Mouse (Mus musculus) lung, embryonic 16.5 days (tissue): ENCODE results near the gene Pgap2. TPM values are rescaled to one million over a fixed set of nuclear protein-coding genes. Genes with fewer than 3 reads are reported as not detected.

ENCODE experiments used
- ATAC-seq: fragments of 200-750 bp; cut with Nextera tagmentation; 2 replicates; pipeline ENCODE4 v1.8.0; 2017; ENCODE audit warnings: low read depth, mild to moderate bottlenecking, moderate library complexity
- H3K27ac ChIP-seq: fragments of 300-500 bp; sonication (generic); 2 replicates; pipeline ENCODE4 v1.5.1; 2014; ENCODE audit warnings: mild to moderate bottlenecking, control low read depth, low read length
- H3K27me3 ChIP-seq: fragments of 300-500 bp; sonication (generic); 2 replicates; pipeline ENCODE4 v1.6.1; 2014; ENCODE audit warnings: low read depth, low read length, mixed read lengths; ENCODE audit not compliant: control insufficient read depth, insufficient read depth
- H3K36me3 ChIP-seq: fragments of 300-500 bp; sonication (generic); 2 replicates; pipeline ENCODE4 v1.6.1; 2014; ENCODE audit warnings: low read length; ENCODE audit not compliant: control insufficient read depth, insufficient read depth
- H3K4me1 ChIP-seq: fragments of 300-500 bp; sonication (generic); replicated peaks from 2 replicates; pipeline ENCODE4 v1.6.1; 2014; ENCODE audit warnings: low read length, mixed read lengths; ENCODE audit not compliant: control insufficient read depth, insufficient read depth
- H3K4me2 ChIP-seq: fragments of 300-500 bp; sonication (generic); 2 replicates; pipeline ENCODE4 v1.6.1; 2014; ENCODE audit warnings: low read depth, low read length, control low read depth
- H3K4me3 ChIP-seq: fragments of 300-500 bp; sonication (generic); 2 replicates; pipeline ENCODE4 v1.5.1; 2014; ENCODE audit warnings: mild to moderate bottlenecking, low read length, control low read depth
- H3K9ac ChIP-seq: fragments of 300-500 bp; sonication (generic); 2 replicates; pipeline ENCODE4 v1.6.1; 2014; ENCODE audit warnings: low read length, control low read depth
- H3K9me3 ChIP-seq: fragments of 300-500 bp; sonication (generic); 2 replicates; pipeline ENCODE4 v1.6.1; 2016; ENCODE audit warnings: low read length; ENCODE audit not compliant: control insufficient read depth
- WGBS: fragments of 180-500 bp; shearing (Covaris S2); extraction: QIAGEN DNeasy Blood & Tissue Kit; methylation state at CpG from one replicate; pipeline ENCODE4 v1.1.7; 2014; 5-methylcytosine and 5-hydroxymethylcytosine counted together
- polyA plus RNA-seq: library from polyadenylated mRNA; unstranded; fragments of >200 nt; fragmentation: Nextera tagmentation; extraction: Ambion mirVana; gene quantifications from 2 replicates; pipeline ENCODE4 v1.2.1, GENCODE M21; 2015

The Pgap2 gene
- polyA plus RNA-seq, 1 experiment from 2014 or later = 95.1 TPM

DNA sequence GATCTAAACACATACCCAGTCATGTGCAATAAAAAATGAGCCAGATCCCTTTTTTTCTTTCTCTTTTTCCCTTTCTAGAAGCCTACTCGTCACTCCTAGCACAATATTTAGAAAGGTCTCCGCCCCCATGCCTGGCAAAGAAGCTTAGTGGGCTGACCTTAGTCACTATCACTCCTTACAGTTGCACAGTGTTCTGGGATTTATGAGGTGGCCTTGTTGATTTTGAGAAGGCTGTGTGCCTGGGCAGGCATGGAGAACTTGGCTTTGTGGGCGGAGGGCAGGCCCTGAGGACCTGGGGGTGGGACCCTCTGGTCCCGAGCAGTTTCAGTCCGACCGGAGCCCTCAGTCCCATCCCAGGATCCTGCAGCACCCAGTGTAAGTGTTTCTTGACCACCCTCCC lies 19.8 kb downstream of the Pgap2 start:
- H3K27me3 ChIP-seq = no peaks in the 10 kb centered on the region
- no peaks in the 10 kb centered on the region for H3K4me1 ChIP-seq
- H3K4me2 ChIP-seq = no peak overlapping the region
- no peak overlapping the region for H3K27ac ChIP-seq
- no peak overlapping the region for H3K9ac ChIP-seq
- ATAC-seq = no peak
- no peaks in the 10 kb centered on the region for H3K9me3 ChIP-seq
- H3K4me3 ChIP-seq = no peak overlapping the region
- WGBS = 64% methylated on average over 6 of the region's 6 CpGs
- H3K36me3 ChIP-seq = peaks cover 4% of the 10 kb centered on the region; the same call in 1 of the 2 replicates

GRCm38 (mm10) chr7:102233059-102233458 lies 23.1 kb downstream of the Pgap2 start:
- H3K4me1 ChIP-seq = no peaks in the 10 kb centered on the region
- peaks cover 20% of the 10 kb centered on the region for H3K36me3 ChIP-seq
- H3K27ac ChIP-seq = no peak overlapping the region
- no peak overlapping the region for H3K9ac ChIP-seq
- H3K4me2 ChIP-seq = no peak overlapping the region
- H3K9me3 ChIP-seq = no peaks in the 10 kb centered on the region
- no peak for ATAC-seq
- H3K27me3 ChIP-seq = no peaks in the 10 kb centered on the region
- 71% methylated on average over 4 of the region's 4 CpGs for WGBS
- no peak overlapping the region for H3K4me3 ChIP-seq

DNA sequence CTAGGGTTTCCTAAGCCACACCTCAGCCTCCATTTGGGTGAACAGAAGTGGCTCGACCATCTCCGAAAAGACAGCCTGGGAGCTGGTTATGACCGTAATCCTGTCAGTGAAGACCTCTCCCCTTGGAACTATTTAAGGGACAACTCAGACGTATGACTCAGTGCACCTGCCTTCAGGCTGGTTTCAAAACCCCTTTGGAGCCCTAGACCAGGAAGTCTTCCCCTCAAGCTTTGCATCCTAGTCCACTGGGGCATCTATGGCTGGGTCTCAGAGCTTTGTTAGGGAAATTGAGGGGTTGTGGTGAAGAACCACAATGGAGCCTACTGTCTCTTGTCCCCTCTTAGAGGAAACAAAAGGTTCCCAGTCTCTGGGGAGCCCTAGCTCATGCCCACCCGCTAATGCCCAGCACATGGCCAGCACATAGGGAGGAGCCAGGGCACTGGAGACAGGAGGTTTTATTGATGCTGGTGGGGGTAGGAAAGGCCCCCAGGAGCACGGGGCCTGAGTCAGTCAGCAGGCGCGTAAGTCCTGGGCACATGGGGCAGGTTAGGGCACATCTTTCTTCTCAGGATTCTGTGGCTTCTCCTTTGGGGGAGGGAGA lies 28.8 kb downstream of the Pgap2 start:
- peaks cover 45% of the 10 kb centered on the region for H3K36me3 ChIP-seq
- ATAC-seq = no peak
- no peak overlapping the region for H3K4me2 ChIP-seq
- H3K9ac ChIP-seq = no peak overlapping the region
- 83% methylated on average over 8 of the region's 8 CpGs for WGBS
- H3K4me1 ChIP-seq = peaks cover 4% of the 10 kb centered on the region
- no peak overlapping the region for H3K27ac ChIP-seq
- H3K9me3 ChIP-seq = no peaks in the 10 kb centered on the region
- no peaks in the 10 kb centered on the region for H3K27me3 ChIP-seq
- no peak overlapping the region for H3K4me3 ChIP-seq

DNA sequence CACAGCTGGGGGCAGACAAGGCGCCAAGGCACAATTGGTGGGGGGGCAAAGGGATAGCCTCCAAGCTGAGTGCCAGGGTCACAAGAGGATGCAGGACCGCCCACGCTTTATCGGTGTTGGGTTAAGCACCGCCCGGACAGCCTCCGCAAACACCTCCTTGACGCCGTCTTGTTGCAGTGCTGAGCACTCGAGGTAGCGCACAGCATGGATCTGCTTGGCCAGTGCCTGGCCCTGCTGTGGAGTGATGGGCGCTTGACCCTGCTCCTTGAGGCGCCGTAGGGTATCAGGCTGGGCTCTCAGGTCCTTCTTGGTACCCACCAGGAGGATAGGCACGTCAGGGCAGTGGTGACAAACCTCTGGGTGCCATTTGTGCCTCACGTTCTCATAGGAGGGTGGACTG lies 29.6 kb downstream of the Pgap2 start:
- no peak overlapping the region for H3K4me3 ChIP-seq
- no peak overlapping the region for H3K27ac ChIP-seq
- 0 out of 2 replicates have a peak, but pooled peaks have one; percentile 29 for ATAC-seq
- no peak overlapping the region for H3K4me2 ChIP-seq
- H3K36me3 ChIP-seq = peaks cover 45% of the 10 kb centered on the region
- peaks cover 13% of the 10 kb centered on the region for H3K4me1 ChIP-seq
- H3K27me3 ChIP-seq = no peaks in the 10 kb centered on the region
- no peak overlapping the region for H3K9ac ChIP-seq
- WGBS = 83% methylated on average over 16 of the region's 16 CpGs
- no peaks in the 10 kb centered on the region for H3K9me3 ChIP-seq

GRCm38 (mm10) chr7:102242371-102242770 lies 32.4 kb downstream of the Pgap2 start:
- WGBS = 81% methylated on average over 5 of the region's 5 CpGs
- no peak overlapping the region for H3K4me3 ChIP-seq
- ATAC-seq = no peak
- H3K9ac ChIP-seq = no peak overlapping the region
- H3K9me3 ChIP-seq = no peaks in the 10 kb centered on the region
- H3K4me2 ChIP-seq = no peak overlapping the region
- H3K4me1 ChIP-seq = peaks cover 39% of the 10 kb centered on the region
- peaks cover 36% of the 10 kb centered on the region for H3K36me3 ChIP-seq
- no peak overlapping the region for H3K27ac ChIP-seq
- no peaks in the 10 kb centered on the region for H3K27me3 ChIP-seq

DNA sequence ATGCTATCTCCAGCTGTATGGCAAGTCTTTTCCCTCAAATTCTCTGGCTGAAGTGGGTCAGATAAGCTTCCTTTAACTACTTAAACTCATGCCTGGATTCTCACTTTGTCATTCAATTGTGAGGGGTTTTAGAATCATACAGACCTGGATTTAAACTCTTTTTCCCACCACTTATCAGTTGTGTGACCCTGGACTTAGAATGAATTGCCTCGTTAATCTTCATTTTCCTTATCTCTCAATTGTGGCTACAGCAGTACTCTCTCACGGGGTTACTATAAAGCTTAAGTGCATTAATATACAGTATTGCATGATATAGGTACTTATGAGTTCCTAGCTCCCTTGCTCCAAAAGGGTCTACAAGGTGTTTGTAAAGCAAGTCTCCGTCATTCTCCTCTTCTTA lies 32.9 kb downstream of the Pgap2 start:
- ATAC-seq = no peak
- H3K27me3 ChIP-seq = no peaks in the 10 kb centered on the region
- no peaks in the 10 kb centered on the region for H3K9me3 ChIP-seq
- no peak overlapping the region for H3K4me3 ChIP-seq
- H3K4me1 ChIP-seq = peaks cover 45% of the 10 kb centered on the region
- H3K4me2 ChIP-seq = no peak overlapping the region
- 58% methylated on average over 3 of the region's 3 CpGs for WGBS
- H3K9ac ChIP-seq = no peak overlapping the region
- no peak overlapping the region for H3K27ac ChIP-seq
- H3K36me3 ChIP-seq = peaks cover 31% of the 10 kb centered on the region

GRCm38 (mm10) chr7:102243870-102244269 lies 33.9 kb downstream of the Pgap2 start:
- Histone ChIP-seq H3K4me1 (peaks cover 54% of the 10 kb centered on the region), H3K4me3 (no peak overlapping the region), H3K9me3 (no peaks in the 10 kb centered on the region), H3K27me3 (no peaks in the 10 kb centered on the region), H3K36me3 (peaks cover 21% of the 10 kb centered on the region), H3K9ac (no peak overlapping the region), H3K4me2 (no peak overlapping the region), H3K27ac (no peak overlapping the region)
- WGBS = 52% methylated on average over 2 of the region's 2 CpGs
- ATAC-seq = no peak

DNA sequence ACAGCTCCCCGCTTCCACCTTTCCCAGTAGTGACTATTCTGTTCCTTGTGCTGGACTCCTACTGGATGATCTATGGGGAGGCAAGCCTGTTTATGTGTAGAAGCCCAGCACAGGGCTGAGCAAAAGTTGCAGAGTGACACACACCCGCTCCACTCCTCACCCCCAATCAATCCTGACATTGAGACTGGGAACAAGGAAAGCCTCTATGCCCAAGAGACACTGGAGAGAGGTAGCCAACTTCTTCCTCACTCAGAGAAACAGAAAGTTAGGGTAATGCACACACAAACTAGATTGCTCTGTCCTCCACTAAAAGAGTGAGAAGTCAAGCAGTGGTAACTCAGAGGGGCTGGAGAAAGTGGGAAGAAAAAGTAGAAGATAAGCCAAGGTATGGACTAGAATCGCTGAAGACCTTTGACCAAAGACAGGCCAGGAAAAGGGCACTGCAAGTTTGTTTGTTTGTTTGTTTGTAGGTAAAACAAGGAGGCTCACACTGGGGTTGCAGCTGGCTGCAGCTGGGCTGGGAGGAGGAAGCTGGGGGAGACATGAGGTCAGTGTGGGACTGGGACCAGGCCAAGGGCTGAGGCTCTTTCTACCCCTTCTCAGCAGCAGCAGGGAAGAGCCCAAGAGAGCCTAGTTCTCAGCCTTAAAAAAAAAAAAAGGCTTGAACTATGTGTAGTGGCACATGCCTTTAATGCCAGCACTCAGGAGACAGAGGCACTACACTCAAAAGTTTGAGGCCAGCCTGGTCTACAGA lies 35.0 kb downstream of the Pgap2 start:
- H3K27me3 ChIP-seq = no peaks in the 10 kb centered on the region
- H3K27ac ChIP-seq = peak overlapping the region; percentile 72
- ATAC-seq = peak; percentile 8; the same call in 1 of the 2 replicates
- H3K4me3 ChIP-seq = no peak overlapping the region
- peaks cover 14% of the 10 kb centered on the region for H3K36me3 ChIP-seq
- no peaks in the 10 kb centered on the region for H3K9me3 ChIP-seq
- H3K9ac ChIP-seq = no peak overlapping the region
- H3K4me2 ChIP-seq = no peak overlapping the region
- WGBS = 74% methylated on average over 3 of the region's 3 CpGs
- H3K4me1 ChIP-seq = peaks cover 56% of the 10 kb centered on the region

DNA sequence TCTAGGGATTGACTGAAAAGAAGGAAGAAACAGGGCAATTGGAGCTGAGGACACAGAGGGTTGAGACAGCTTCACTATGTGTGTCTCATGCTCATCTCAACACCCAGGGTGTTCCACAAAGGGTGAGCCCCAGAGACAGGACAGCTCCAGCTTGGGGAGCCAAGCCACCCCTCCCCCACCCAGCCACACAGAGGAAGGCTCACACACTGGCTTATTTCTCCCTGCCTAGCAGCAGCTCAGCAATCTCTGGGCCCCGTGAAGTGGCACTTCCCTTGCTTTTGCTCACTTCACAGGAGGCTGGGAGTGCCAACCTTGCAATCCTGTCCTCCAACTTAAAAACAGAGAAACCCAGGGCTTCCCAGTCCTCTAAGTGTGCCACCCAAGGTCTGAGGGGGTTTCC lies 35.8 kb downstream of the Pgap2 start:
- Histone ChIP-seq H3K9me3 (no peaks in the 10 kb centered on the region), H3K4me1 (peaks cover 56% of the 10 kb centered on the region)
- no peak for ATAC-seq

More for the DNA sequence above, 35.8 kb downstream of the Pgap2 start:
- Histone ChIP-seq H3K27ac (peak overlapping the region; percentile 72), H3K27me3 (no peaks in the 10 kb centered on the region), H3K9ac (peak overlapping the region; percentile 51), H3K36me3 (peaks cover 8% of the 10 kb centered on the region), H3K4me3 (0 out of 2 replicates have a peak overlapping the region, but pooled peaks have one; percentile 2), H3K4me2 (peak overlapping the region; percentile 12)
- 0% methylated on average over 1 of the region's 1 CpGs for WGBS
